Mouse (Mus musculus) liver, adult 2 months (tissue): ENCODE data around the gene Tmprss4.

Experiments used
- CTCF ChIP-seq: fragments of 200-500 bp; IDR thresholded peaks from 2 replicates; pipeline ENCODE4 v1.5.1; 2011; ENCODE audit warnings: low read depth, low read length, control low read depth
- POLR2A ChIP-seq: fragments of 200-500 bp; IDR thresholded peaks from 2 replicates; pipeline ENCODE4 v1.6.1; 2011; ENCODE audit warnings: low read length, control low read depth; ENCODE audit not compliant: insufficient read depth; ENCODE audit errors: extremely low read depth

DNA sequence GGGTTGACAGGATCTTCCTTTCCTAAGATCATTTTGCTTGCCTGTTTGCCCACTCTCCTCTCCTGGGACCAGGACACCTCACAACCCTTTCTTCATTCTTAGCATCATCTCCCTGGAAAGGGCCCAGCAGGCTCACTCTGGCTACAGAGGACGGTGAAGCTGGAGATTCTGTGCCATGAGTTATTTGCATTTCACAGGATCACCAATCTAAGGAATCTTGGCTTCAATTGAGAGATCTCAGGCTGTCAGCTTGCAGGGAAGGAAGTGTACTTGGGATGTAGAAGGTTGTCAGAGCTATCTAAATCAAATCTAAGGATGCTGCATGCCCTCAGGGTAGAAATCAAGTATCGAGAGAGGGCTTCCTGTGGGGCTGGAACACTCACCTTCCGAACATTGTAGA lies 30.4 kb downstream of the Tmprss4 start:
- no peak for TF ChIP-seq POLR2A
- no peak for TF ChIP-seq CTCF
